Mouse (Mus musculus): ENCODE results near the gene Hdac11.

DNA sequence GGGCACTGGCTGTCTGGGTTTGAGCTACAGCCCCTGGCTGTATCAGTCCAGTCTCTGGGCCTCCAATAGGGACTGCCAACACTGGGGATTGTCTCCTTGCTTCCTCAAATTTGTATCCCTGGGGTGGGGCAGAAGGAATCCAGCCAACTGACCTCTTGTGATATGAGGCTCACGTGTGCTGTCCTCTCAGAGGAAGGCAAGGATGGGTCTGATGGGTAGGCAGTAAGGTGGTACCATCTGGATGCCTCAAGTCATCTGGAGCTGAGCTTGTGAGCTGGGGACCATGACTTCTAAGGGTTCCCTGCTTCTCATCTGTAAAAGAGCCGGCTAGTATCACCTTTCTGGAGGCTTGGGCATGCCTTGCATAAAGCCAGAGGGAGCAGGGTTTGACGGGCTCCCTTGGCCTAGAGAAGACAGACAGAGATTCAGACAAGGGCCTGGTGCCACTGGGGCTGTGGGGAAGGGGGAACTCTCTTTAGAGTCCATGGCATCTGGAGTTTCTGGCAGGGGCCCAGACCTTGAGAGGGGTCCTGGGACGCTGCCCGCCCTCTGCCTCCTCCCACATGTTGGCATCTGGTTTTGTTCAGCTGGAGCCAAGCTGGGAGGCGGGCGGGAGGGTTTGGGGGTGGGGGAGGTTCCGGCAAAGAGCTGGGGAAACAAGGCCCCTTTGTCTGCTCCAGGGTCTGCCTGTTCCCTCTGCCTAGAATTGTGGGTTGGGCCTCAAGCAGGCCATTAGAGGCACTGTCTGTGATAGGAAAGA, 44.1 kb downstream of the Hdac11 start:
- TF ChIP-seq GATA1 (IDR thresholded peaks at IDR 0.05; ENCODE audit: borderline replicate concordance, low read length), result no peak
- TF ChIP-seq FLI1 (IDR thresholded peaks at IDR 0.05; ENCODE audit: low read length), result no peak

Measured in megakaryocyte, embryonic 14.5 days (primary cell).